Mouse (Mus musculus) midbrain, embryonic 16.5 days (tissue): ENCODE measurements around the gene Ccdc34. TPM values are rescaled to one million over a fixed set of nuclear protein-coding genes. Genes with fewer than 3 reads are reported as not detected.

Experiments
- ATAC-seq: fragments of 200-750 bp; cut with Nextera tagmentation; 2 replicates; pipeline ENCODE4 v1.8.0; 2017; ENCODE audit warnings: moderate TSS enrichment
- H3K27ac ChIP-seq: fragments of 300-500 bp; sonication (generic); 2 replicates; pipeline ENCODE4 v1.5.1; 2014; ENCODE audit warnings: mild to moderate bottlenecking, low read length, mixed read lengths
- H3K27me3 ChIP-seq: fragments of 300-500 bp; sonication (generic); 2 replicates; pipeline ENCODE4 v1.6.1; 2014; ENCODE audit warnings: low read depth, low read length, mixed read lengths; ENCODE audit not compliant: control insufficient read depth, insufficient read depth
- H3K36me3 ChIP-seq: fragments of 300-500 bp; sonication (generic); 2 replicates; pipeline ENCODE4 v1.6.1; 2014; ENCODE audit warnings: mild to moderate bottlenecking, low read length, moderate library complexity, mixed read lengths; ENCODE audit not compliant: control insufficient read depth, insufficient read depth
- H3K4me1 ChIP-seq: fragments of 300-500 bp; sonication (generic); 2 replicates; pipeline ENCODE4 v1.6.1; 2014; ENCODE audit warnings: mild to moderate bottlenecking, low read length, mixed read lengths; ENCODE audit not compliant: control insufficient read depth, insufficient read depth
- H3K4me2 ChIP-seq: fragments of 300-500 bp; sonication (generic); 2 replicates; pipeline ENCODE4 v1.6.1; 2014; ENCODE audit warnings: mild to moderate bottlenecking, low read length, mixed read lengths
- H3K4me3 ChIP-seq: fragments of 300-500 bp; sonication (generic); 2 replicates; pipeline ENCODE4 v1.5.1; 2014; ENCODE audit warnings: low read depth, mild to moderate bottlenecking, low read length, moderate library complexity, mixed read lengths
- H3K9ac ChIP-seq: fragments of 300-500 bp; sonication (generic); 2 replicates; pipeline ENCODE4 v1.6.1; 2014; ENCODE audit warnings: low read depth, low read length, mixed read lengths
- H3K9me3 ChIP-seq: fragments of 300-500 bp; sonication (generic); replicated peaks from 2 replicates; pipeline ENCODE4 v1.6.1; 2014; ENCODE audit warnings: mild to moderate bottlenecking, low read length, mixed read lengths; ENCODE audit not compliant: control insufficient read depth, poor library complexity, severe bottlenecking
- WGBS: fragments of 180-500 bp; shearing (Covaris S2); extraction: QIAGEN DNeasy Blood & Tissue Kit; methylation state at CpG from one replicate; pipeline ENCODE4 v1.1.7; 2014; 5-methylcytosine and 5-hydroxymethylcytosine counted together
- polyA plus RNA-seq: library from polyadenylated mRNA; unstranded; fragments of >200 nt; fragmentation: Nextera tagmentation; extraction: Ambion mirVana; gene quantifications from 2 replicates; pipeline ENCODE4 v1.2.1, GENCODE M21; 2015

Ccdc34 gene
- polyA plus RNA-seq = 28.7 and 29.0 TPM in 2 replicates

- under 1% methylated on average over 55 of the region's 55 CpGs for WGBS
- Histone ChIP-seq H3K4me2 (peak within 1 kb of the TSS; percentile 81), H3K4me3 (peak within 1 kb of the TSS; percentile 53), H3K27ac (peak within 1 kb of the TSS; percentile 79), H3K9me3 (no peaks in the 10 kb centered on the region), H3K4me1 (peaks cover 26% of the 10 kb centered on the region), H3K27me3 (no peaks in the 10 kb centered on the region), H3K36me3 (no peaks in the 10 kb centered on the region; the same call in 1 of the 2 replicates), H3K9ac (peak within 1 kb of the TSS; percentile 72)
- peak; percentile 100 for ATAC-seq
These were observed at the start of gene Ccdc34 for GRCm38 (mm10) chr2:110017616-110018505. Gene Ccdc34 (plus strand): TSS chr2:110017817.

DNA sequence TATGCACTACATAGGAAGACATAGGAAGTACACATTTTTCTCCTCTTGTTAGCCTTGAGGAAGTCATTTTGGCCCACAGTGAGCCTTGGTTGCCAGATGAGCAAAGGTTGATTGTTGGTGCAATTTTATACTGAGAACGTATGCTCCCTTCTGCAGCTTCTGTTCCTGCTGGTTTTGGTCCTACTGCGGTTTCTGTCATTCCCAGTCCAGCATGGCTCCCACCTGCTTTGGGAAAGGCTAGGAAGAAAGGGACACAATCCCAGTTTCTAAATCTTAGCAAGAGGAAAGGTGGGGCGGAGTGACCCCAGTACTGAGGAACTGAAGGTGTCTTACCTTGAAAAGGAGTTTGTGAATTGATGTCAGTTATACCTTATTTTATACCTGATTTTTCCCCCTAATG, 48.2 kb upstream of the Ccdc34 start:
- H3K9ac ChIP-seq = no peak overlapping the region
- no peaks in the 10 kb centered on the region for H3K9me3 ChIP-seq
- ATAC-seq = no peak
- H3K4me1 ChIP-seq = no peaks in the 10 kb centered on the region
- no peaks in the 10 kb centered on the region for H3K27me3 ChIP-seq
- no peak overlapping the region for H3K27ac ChIP-seq
- no peak overlapping the region for H3K4me2 ChIP-seq
- H3K36me3 ChIP-seq = no peaks in the 10 kb centered on the region
- no peak overlapping the region for H3K4me3 ChIP-seq
- WGBS = 94% methylated on average over 3 of the region's 3 CpGs

- Histone ChIP-seq H3K27me3 (no peaks in the 10 kb centered on the region), H3K4me2 (no peak overlapping the region), H3K4me3 (no peak overlapping the region), H3K36me3 (no peaks in the 10 kb centered on the region), H3K9ac (no peak overlapping the region), H3K27ac (no peak overlapping the region), H3K9me3 (no peaks in the 10 kb centered on the region), H3K4me1 (no peaks in the 10 kb centered on the region)
- no peak for ATAC-seq
- WGBS = 74% methylated on average over 10 of the region's 10 CpGs
These were observed 47.6 kb upstream of the Ccdc34 start for GRCm38 (mm10) chr2:109969926-109970532.

DNA sequence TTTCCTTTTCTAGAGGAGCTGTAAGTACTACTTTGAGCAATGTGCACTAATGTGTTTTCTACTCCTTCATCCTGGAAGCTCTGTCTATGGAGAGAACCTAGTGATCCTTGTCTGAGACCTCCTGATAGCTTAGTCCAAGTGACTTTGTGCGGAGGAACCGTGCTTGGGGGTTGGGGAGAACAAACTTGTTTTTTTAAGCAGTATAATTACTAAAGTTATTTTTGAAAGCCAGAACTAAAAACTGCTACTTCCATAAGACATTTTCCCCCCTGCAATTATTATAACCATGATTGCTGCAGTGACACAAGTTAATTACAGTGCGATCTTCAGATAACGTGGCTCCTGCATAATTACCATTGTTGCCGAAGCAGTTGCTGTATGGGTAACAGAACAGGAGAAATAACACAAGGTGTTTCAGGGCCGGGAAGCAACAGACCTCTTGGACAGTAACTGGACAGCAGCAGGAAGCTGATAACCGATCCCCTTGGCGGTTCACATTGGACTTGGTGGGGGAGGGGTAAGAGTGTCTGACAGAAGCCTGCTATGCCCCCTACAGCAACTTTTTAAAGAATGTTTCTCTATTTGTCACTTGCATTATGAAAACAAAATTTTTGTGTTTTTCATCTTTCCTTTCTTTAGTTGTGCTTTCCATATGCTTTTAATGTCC, 46.7 kb upstream of the Ccdc34 start:
- no peaks in the 10 kb centered on the region for H3K27me3 ChIP-seq
- H3K9me3 ChIP-seq = no peaks in the 10 kb centered on the region
- H3K4me2 ChIP-seq = no peak overlapping the region
- 65% methylated on average over 8 of the region's 8 CpGs for WGBS
- H3K36me3 ChIP-seq = no peaks in the 10 kb centered on the region
- no peak overlapping the region for H3K9ac ChIP-seq
- H3K27ac ChIP-seq = no peak overlapping the region
- no peak overlapping the region for H3K4me3 ChIP-seq
- ATAC-seq = no peak
- H3K4me1 ChIP-seq = no peaks in the 10 kb centered on the region

GRCm38 (mm10) chr2:109972310-109972709, 45.3 kb upstream of the Ccdc34 start:
- Histone ChIP-seq H3K36me3 (no peaks in the 10 kb centered on the region), H3K9ac (no peak overlapping the region), H3K27me3 (no peaks in the 10 kb centered on the region), H3K4me3 (no peak overlapping the region), H3K27ac (no peak overlapping the region), H3K4me1 (no peaks in the 10 kb centered on the region), H3K9me3 (no peaks in the 10 kb centered on the region), H3K4me2 (no peak overlapping the region)
- no peak for ATAC-seq
- WGBS = 89% methylated on average over 2 of the region's 2 CpGs

- Histone ChIP-seq H3K4me1 (no peaks in the 10 kb centered on the region), H3K36me3 (no peaks in the 10 kb centered on the region), H3K4me2 (no peak overlapping the region), H3K9ac (no peak overlapping the region), H3K9me3 (no peaks in the 10 kb centered on the region), H3K4me3 (no peak overlapping the region), H3K27me3 (no peaks in the 10 kb centered on the region), H3K27ac (no peak overlapping the region)
- 78% methylated on average over 7 of the region's 7 CpGs for WGBS
- no peak for ATAC-seq
These were observed 44.7 kb upstream of the Ccdc34 start for GRCm38 (mm10) chr2:109972922-109973321.

GRCm38 (mm10) chr2:109974807-109975206, 42.8 kb upstream of the Ccdc34 start:
- no peak for ATAC-seq
- Histone ChIP-seq H3K9me3 (no peaks in the 10 kb centered on the region), H3K27ac (no peak overlapping the region), H3K27me3 (no peaks in the 10 kb centered on the region), H3K9ac (no peak overlapping the region), H3K4me3 (no peak overlapping the region), H3K36me3 (no peaks in the 10 kb centered on the region), H3K4me1 (no peaks in the 10 kb centered on the region; the same call in 1 of the 2 replicates), H3K4me2 (no peak overlapping the region)
- 96% methylated on average over 7 of the region's 7 CpGs for WGBS

GRCm38 (mm10) chr2:109976181-109976580, 41.4 kb upstream of the Ccdc34 start:
- Histone ChIP-seq H3K4me2 (no peak overlapping the region), H3K9ac (no peak overlapping the region), H3K9me3 (no peaks in the 10 kb centered on the region), H3K36me3 (no peaks in the 10 kb centered on the region), H3K27me3 (no peaks in the 10 kb centered on the region), H3K27ac (no peak overlapping the region), H3K4me3 (no peak overlapping the region), H3K4me1 (no peaks in the 10 kb centered on the region; the same call in 1 of the 2 replicates)
- 85% methylated on average over 2 of the region's 2 CpGs for WGBS
- ATAC-seq = peak; percentile 54; the same call in 1 of the 2 replicates
